Mouse (Mus musculus) testis, adult 2 months (tissue): ENCODE data around the gene Myh9.

ENCODE experiments used
- CTCF ChIP-seq: fragments of 200-500 bp; IDR thresholded peaks from 2 replicates; pipeline ENCODE4 v1.5.1; 2012; ENCODE audit warnings: low read depth, mild to moderate bottlenecking, inconsistent platforms, low read length, moderate library complexity; ENCODE audit not compliant: control insufficient read depth, insufficient read depth, insufficient replicate concordance
- POLR2A ChIP-seq: fragments of 200-500 bp; IDR thresholded peaks from 2 replicates; pipeline ENCODE4 v1.6.1; 2012; ENCODE audit warnings: low read depth, mild to moderate bottlenecking, inconsistent platforms, low read length, moderate library complexity; ENCODE audit not compliant: control insufficient read depth

DNA sequence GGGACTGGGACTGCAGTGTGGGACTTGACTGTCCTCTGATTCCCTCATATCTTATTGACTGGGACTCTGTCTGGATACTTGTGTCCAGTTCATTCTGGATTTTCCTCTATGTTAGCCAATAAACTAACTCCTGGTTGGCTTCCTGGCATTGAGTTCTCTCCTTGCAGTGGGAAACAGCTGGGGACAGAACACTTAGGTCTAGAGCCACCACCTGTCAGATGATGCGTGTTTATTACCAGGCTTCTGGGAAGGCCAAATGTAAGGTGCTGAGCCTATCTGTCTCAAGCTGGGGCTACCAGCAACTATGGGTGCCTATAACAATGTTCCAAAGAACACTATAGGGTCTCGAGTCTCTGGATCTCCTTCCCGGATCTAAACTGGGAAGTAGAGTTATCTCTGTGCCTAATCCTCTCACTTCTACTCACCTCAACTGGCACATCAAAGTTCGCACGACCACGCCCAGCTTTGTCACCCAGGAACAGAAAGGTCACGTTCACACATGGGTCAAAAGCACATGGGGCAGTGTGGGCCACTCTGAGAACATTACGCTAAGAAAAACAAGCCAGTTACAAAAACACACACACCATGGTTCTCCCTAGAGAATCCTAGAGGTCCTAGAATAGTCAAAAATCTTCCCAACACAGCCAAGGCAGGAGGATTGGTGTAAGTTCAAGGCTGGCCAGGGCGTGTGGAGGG is 22.2 kb upstream of the Myh9 start:
- TF ChIP-seq CTCF (no peak), POLR2A (no peak)
